In genomic region chr13:119184322-119184877, GRCm38 (mm10) we compare ENCODE assay signal across 19 mouse cellular contexts.
DNase-seq lines count a peak whose midpoint lies in the region; ATAC-seq lines count a peak whose summit lies in the region.
"Had no signal": no experiment of that assay in that cellular context is flagged by ENCODE, and none has a peak within 500 bp of the region (broad histone marks: within the 10 kb centered on the region; RNA-seq: fewer than 3 reads in every experiment).

No protein-coding gene starts in this region.

- no peaks in the 10 kb centered on the region for H3K36me3 ChIP-seq in limb, embryonic 11.5 days (ENCODE audit: control insufficient read depth, insufficient read depth, low read length)
- no peaks in the 10 kb centered on the region for H3K36me3 ChIP-seq in limb, embryonic 10.5 days
- no peaks in the 10 kb centered on the region for H3K36me3 ChIP-seq in lung, embryonic 15.5 days
- no peaks in the 10 kb centered on the region for H3K36me3 ChIP-seq in liver, embryonic 16.5 days (ENCODE audit: control insufficient read depth, insufficient read depth)
- H3K36me3 ChIP-seq: embryonic facial prominence, embryonic 15.5 days; forebrain, embryonic 12.5 days; heart, embryonic 13.5 days; hindbrain, embryonic 13.5 days had no signal

- H3K27ac ChIP-seq in limb, embryonic 11.5 days (replicated peaks; ENCODE audit: low read depth, low read length) = no peak overlapping the region
- H3K27ac ChIP-seq in limb, embryonic 10.5 days = no peak overlapping the region
- H3K27ac ChIP-seq in lung, embryonic 15.5 days = no peak overlapping the region
- no peak overlapping the region for H3K27ac ChIP-seq in liver, embryonic 16.5 days (ENCODE audit: low read length)
- H3K27ac ChIP-seq: embryonic facial prominence, embryonic 15.5 days; forebrain, embryonic 12.5 days; heart, embryonic 13.5 days; hindbrain, embryonic 13.5 days; hindbrain, postnatal 0 days had no signal

- DNase-seq in limb, embryonic 11.5 days (ENCODE audit: low spot score) = no peak
- no peak for DNase-seq in limb, embryonic 10.5 days (ENCODE audit: low spot score)
- no peak for DNase-seq in lung, postnatal 25 days (ENCODE audit: low spot score)
- DNase-seq in adrenal gland, postnatal 4 days (ENCODE audit: low spot score in 2 of 2) = no peak
- DNase-seq: adrenal gland, adult 2 months; adrenal gland, postnatal 25 days; cerebellum, adult 2 months; cerebellum, postnatal 10 days; embryo, embryonic 11 days; forebrain, postnatal 0 days; gastrocnemius, postnatal 14 days; heart, postnatal 36 days had no signal

- H3K4me2 ChIP-seq in limb, embryonic 11.5 days (ENCODE audit: low read depth, severe bottlenecking) = no peak overlapping the region
- no peak overlapping the region for H3K4me2 ChIP-seq in lung, embryonic 15.5 days
- no peak overlapping the region for H3K4me2 ChIP-seq in liver, embryonic 16.5 days (ENCODE audit: low read depth, low read length)
- H3K4me2 ChIP-seq: embryonic facial prominence, embryonic 15.5 days; forebrain, embryonic 12.5 days; heart, embryonic 13.5 days; hindbrain, embryonic 13.5 days had no signal

- no peak overlapping the region for H3K9ac ChIP-seq in limb, embryonic 11.5 days (ENCODE audit: low read length)
- no peak overlapping the region for H3K9ac ChIP-seq in lung, embryonic 15.5 days
- H3K9ac ChIP-seq in liver, embryonic 16.5 days (ENCODE audit: low read depth, low read length) = no peak overlapping the region
- H3K9ac ChIP-seq: embryonic facial prominence, embryonic 15.5 days; forebrain, embryonic 12.5 days; forebrain, postnatal 0 days; heart, embryonic 13.5 days; hindbrain, embryonic 13.5 days had no signal

- no peaks in the 10 kb centered on the region for H3K9me3 ChIP-seq in limb, embryonic 11.5 days (ENCODE audit: control insufficient read depth, low read length)
- no peaks in the 10 kb centered on the region for H3K9me3 ChIP-seq in limb, embryonic 10.5 days (replicated peaks)
- no peaks in the 10 kb centered on the region for H3K9me3 ChIP-seq in lung, embryonic 15.5 days
- no peaks in the 10 kb centered on the region for H3K9me3 ChIP-seq in liver, embryonic 16.5 days (replicated peaks; ENCODE audit: control insufficient read depth, low read length)
- H3K9me3 ChIP-seq: embryonic facial prominence, embryonic 15.5 days; forebrain, embryonic 12.5 days; heart, embryonic 13.5 days; hindbrain, embryonic 13.5 days had no signal

- 0 out of 2 replicates have a peak, but pooled peaks have one; percentile 44 for ATAC-seq in limb, embryonic 11.5 days (ENCODE audit: insufficient number of reproducible peaks, low FRiP score, low TSS enrichment, low read depth)
- peak; percentile 19; the same call in 1 of the 2 replicates for ATAC-seq in lung, embryonic 15.5 days (ENCODE audit: borderline replicate concordance, extremely low read depth, low FRiP score, low TSS enrichment)
- 0 out of 2 replicates have a peak, but pooled peaks have one; percentile 27 for ATAC-seq in liver, embryonic 16.5 days (ENCODE audit: low read depth)
- ATAC-seq: forebrain, postnatal 0 days; hindbrain, postnatal 0 days had no signal

- H3K4me3 ChIP-seq in limb, embryonic 11.5 days (ENCODE audit: low read depth, low read length) = no peak overlapping the region
- no peak overlapping the region for H3K4me3 ChIP-seq in limb, embryonic 10.5 days
- no peak overlapping the region for H3K4me3 ChIP-seq in lung, embryonic 15.5 days
- no peak overlapping the region for H3K4me3 ChIP-seq in liver, embryonic 16.5 days (ENCODE audit: low read depth, low read length)
- H3K4me3 ChIP-seq: embryonic facial prominence, embryonic 15.5 days; forebrain, embryonic 12.5 days; heart, embryonic 13.5 days; hindbrain, embryonic 13.5 days had no signal

- WGBS in limb, embryonic 11.5 days = 97% methylated on average over 6 of the region's 6 CpGs
- WGBS in limb, embryonic 10.5 days = 96% methylated on average over 6 of the region's 6 CpGs
- WGBS in lung, embryonic 15.5 days = 91% methylated on average over 6 of the region's 6 CpGs
- 77% methylated on average over 6 of the region's 6 CpGs for WGBS in liver, embryonic 16.5 days (ENCODE audit: insufficient replicate concordance)

- no peaks in the 10 kb centered on the region for H3K4me1 ChIP-seq in limb, embryonic 11.5 days (ENCODE audit: control insufficient read depth, insufficient read depth, low read length)
- no peaks in the 10 kb centered on the region for H3K4me1 ChIP-seq in limb, embryonic 10.5 days
- H3K4me1 ChIP-seq in lung, embryonic 15.5 days = no peaks in the 10 kb centered on the region
- no peaks in the 10 kb centered on the region for H3K4me1 ChIP-seq in liver, embryonic 16.5 days (ENCODE audit: control insufficient read depth, low read depth, low read length)
- H3K4me1 ChIP-seq: embryonic facial prominence, embryonic 15.5 days; forebrain, embryonic 12.5 days; heart, embryonic 13.5 days; hindbrain, embryonic 13.5 days had no signal

- H3K27me3 ChIP-seq in limb, embryonic 11.5 days (ENCODE audit: control insufficient read depth, insufficient read depth, low read length) = no peaks in the 10 kb centered on the region
- H3K27me3 ChIP-seq in limb, embryonic 10.5 days (ENCODE audit: low read depth, poor library complexity, severe bottlenecking) = no peaks in the 10 kb centered on the region
- H3K27me3 ChIP-seq in lung, embryonic 15.5 days = no peaks in the 10 kb centered on the region
- H3K27me3 ChIP-seq in liver, embryonic 16.5 days (ENCODE audit: control insufficient read depth, insufficient read depth, low read depth, low read length) = no peaks in the 10 kb centered on the region
- H3K27me3 ChIP-seq: embryonic facial prominence, embryonic 15.5 days; forebrain, embryonic 12.5 days; heart, embryonic 13.5 days; hindbrain, embryonic 13.5 days had no signal
